Mouse (Mus musculus) embryonic facial prominence, embryonic 12.5 days (tissue): ENCODE results near the gene Foxg1. TPM values are rescaled to one million over a fixed set of nuclear protein-coding genes. Genes with fewer than 3 reads are reported as not detected.

Experiments
- ATAC-seq: fragments of 200-750 bp; cut with Nextera tagmentation; 2 replicates; pipeline ENCODE4 v1.8.0; 2017; ENCODE audit not compliant: insufficient number of reproducible peaks, insufficient read depth, low FRiP score, low TSS enrichment
- H3K27ac ChIP-seq: fragments of 300-500 bp; sonication (generic); 2 replicates; pipeline ENCODE4 v1.5.1; 2016; ENCODE audit warnings: mild to moderate bottlenecking
- H3K27me3 ChIP-seq: fragments of 300-500 bp; sonication (generic); 2 replicates; pipeline ENCODE4 v1.6.1; 2016; ENCODE audit warnings: mild to moderate bottlenecking, moderate library complexity
- H3K36me3 ChIP-seq: fragments of 300-500 bp; sonication (generic); 2 replicates; pipeline ENCODE4 v1.6.1; 2016; ENCODE audit warnings: mild to moderate bottlenecking
- H3K4me1 ChIP-seq: fragments of 300-500 bp; sonication (generic); 2 replicates; pipeline ENCODE4 v1.6.1; 2016
- H3K4me2 ChIP-seq: fragments of 300-500 bp; sonication (generic); replicated peaks from 2 replicates; pipeline ENCODE4 v1.6.1; 2016; ENCODE audit warnings: mild to moderate bottlenecking, moderate library complexity
- H3K4me3 ChIP-seq: fragments of 300-500 bp; sonication (generic); 2 replicates; pipeline ENCODE4 v1.5.1; 2016; ENCODE audit warnings: mild to moderate bottlenecking
- H3K9ac ChIP-seq: fragments of 300-500 bp; sonication (generic); 2 replicates; pipeline ENCODE4 v1.6.1; 2016; ENCODE audit warnings: mild to moderate bottlenecking, moderate library complexity
- H3K9me3 ChIP-seq: fragments of 300-500 bp; sonication (generic); 2 replicates; pipeline ENCODE4 v1.6.1; 2016; ENCODE audit warnings: mild to moderate bottlenecking, moderate library complexity
- WGBS: fragments of 180-500 bp; shearing (Covaris S2); methylation state at CpG from one replicate; pipeline ENCODE4 v1.1.7; 2016; 5-methylcytosine and 5-hydroxymethylcytosine counted together
- polyA plus RNA-seq: library from polyadenylated mRNA; unstranded; fragments of >200 nt; fragmentation: Nextera tagmentation; extraction: Ambion mirVana; gene quantifications from 2 replicates; pipeline ENCODE4 v1.2.1, GENCODE M21; 2016

Foxg1 gene
- polyA plus RNA-seq, 1 experiment from 2014 or later: 2.1 TPM

- H3K4me2 ChIP-seq: no peak overlapping the region
- 3% methylated on average over 1 of the region's 1 CpGs for WGBS
- H3K27ac ChIP-seq: no peak overlapping the region
Observed at GRCm38 (mm10) chr12:49378920-49379319, 3.5 kb upstream of the Foxg1 start.

GRCm38 (mm10) chr12:49379446-49379845, 3.0 kb upstream of the Foxg1 start:
- Histone ChIP-seq H3K9me3 (no peaks in the 10 kb centered on the region), H3K27ac (no peak overlapping the region), H3K4me3 (no peak overlapping the region), H3K4me2 (no peak overlapping the region), H3K27me3 (peaks cover 81% of the 10 kb centered on the region), H3K4me1 (peaks cover 7% of the 10 kb centered on the region; the same call in 1 of the 2 replicates), H3K36me3 (no peaks in the 10 kb centered on the region), H3K9ac (no peak overlapping the region)
- 2% methylated on average over 11 of the region's 11 CpGs for WGBS
- no peak for ATAC-seq

More at GRCm38 (mm10) chr12:49378920-49379319, 3.5 kb upstream of the Foxg1 start:
- Histone ChIP-seq H3K4me3 (no peak overlapping the region), H3K27me3 (peaks cover 82% of the 10 kb centered on the region), H3K36me3 (no peaks in the 10 kb centered on the region), H3K9me3 (no peaks in the 10 kb centered on the region), H3K4me1 (peaks cover 7% of the 10 kb centered on the region; the same call in 1 of the 2 replicates), H3K9ac (no peak overlapping the region)
- no peak for ATAC-seq

DNA sequence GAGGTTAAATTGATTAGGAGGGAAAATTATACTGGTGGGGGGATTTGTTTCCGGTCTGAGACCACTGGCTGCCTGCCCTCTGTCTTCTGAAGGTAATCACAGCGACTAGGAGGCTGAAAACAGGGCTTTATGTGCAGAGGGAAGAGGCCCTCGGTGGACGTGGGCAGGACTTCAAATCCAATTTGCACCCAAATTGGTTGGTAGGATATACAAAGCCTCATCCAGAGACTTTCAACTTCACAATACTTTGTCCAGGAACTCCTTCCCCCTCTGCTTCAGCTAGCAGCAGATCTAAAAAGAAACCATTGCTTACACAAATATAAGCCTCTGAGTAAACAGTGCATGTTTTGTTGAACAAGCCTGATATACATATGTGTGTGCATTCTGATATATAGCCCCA, 2.0 kb upstream of the Foxg1 start:
- Histone ChIP-seq H3K4me3 (no peak overlapping the region), H3K9ac (no peak overlapping the region), H3K36me3 (no peaks in the 10 kb centered on the region), H3K4me1 (peaks cover 7% of the 10 kb centered on the region; the same call in 1 of the 2 replicates), H3K9me3 (no peaks in the 10 kb centered on the region), H3K27ac (no peak overlapping the region), H3K27me3 (peaks cover 87% of the 10 kb centered on the region), H3K4me2 (no peak overlapping the region)
- WGBS: 0% methylated on average over 4 of the region's 4 CpGs
- ATAC-seq: no peak

DNA sequence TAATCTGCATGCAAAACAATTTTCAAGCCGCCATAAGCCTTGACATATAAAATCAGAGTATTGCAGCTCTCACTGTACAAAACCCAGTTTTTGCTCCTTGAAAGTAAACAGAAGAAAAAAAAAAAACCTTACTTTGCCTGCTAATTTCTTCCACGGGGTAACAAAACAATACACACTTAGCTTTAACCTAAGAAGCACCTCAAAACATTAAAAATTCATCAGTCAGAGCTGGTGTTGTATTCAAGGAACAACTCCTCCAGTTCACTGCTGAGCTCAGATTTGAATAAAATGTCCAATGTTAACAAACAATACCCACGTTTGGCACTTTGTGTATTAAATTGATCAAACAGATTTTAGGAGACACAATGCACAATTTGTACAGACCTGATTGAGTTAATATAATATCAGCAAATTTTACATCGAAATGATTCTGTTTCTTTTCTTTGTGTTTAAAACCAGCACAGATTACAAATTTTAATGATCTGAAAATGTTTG, 1.4 kb upstream of the Foxg1 start:
- no peaks in the 10 kb centered on the region for H3K36me3 ChIP-seq
- no peak overlapping the region for H3K4me2 ChIP-seq

DNA sequence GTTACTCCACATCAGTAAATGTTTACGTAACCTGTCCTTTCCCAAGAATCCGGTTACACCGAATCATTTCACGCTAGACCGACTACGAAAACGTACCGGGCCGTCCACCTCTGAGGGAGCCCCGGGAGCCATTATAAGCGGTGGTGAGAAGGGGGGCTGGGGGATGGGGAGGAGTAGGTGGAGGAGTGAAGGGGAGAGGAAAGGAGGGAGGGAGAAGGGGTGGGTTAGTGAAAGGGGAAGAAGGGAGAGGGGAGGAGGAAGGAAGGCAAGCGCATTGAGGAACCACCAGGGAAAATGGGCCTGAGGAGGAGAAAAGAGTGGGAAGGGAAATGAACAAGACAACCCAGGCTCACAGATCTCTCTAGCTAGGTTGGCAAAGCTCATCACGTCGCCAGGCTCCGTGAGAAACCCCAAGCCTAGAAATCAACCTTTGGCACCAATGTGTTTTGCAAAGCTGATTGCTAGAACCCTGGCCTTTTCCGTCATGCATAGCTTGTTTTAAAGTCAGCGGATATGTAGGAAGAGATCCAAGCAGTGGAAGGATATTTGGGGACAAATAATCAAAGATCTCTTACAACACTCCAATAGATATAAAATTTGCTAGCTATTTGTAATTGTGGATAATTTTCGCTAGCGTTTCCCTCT, 617 bp upstream of the Foxg1 start:
- Histone ChIP-seq H3K4me1 (peaks cover 7% of the 10 kb centered on the region; the same call in 1 of the 2 replicates), H3K27ac (no peak overlapping the region), H3K9ac (no peak overlapping the region), H3K4me3 (no peak overlapping the region), H3K9me3 (no peaks in the 10 kb centered on the region), H3K36me3 (no peaks in the 10 kb centered on the region), H3K4me2 (no peak overlapping the region), H3K27me3 (peaks cover 81% of the 10 kb centered on the region)
- WGBS: under 1% methylated on average over 19 of the region's 19 CpGs
- ATAC-seq: no peak

More for the DNA sequence above, 1.4 kb upstream of the Foxg1 start:
- no peak overlapping the region for H3K9ac ChIP-seq
- H3K27me3 ChIP-seq: peaks cover 87% of the 10 kb centered on the region
- no peak overlapping the region for H3K27ac ChIP-seq
- H3K4me3 ChIP-seq: no peak overlapping the region
- peaks cover 7% of the 10 kb centered on the region; the same call in 1 of the 2 replicates for H3K4me1 ChIP-seq
- 2% methylated on average over 4 of the region's 4 CpGs for whole genome bisulfite sequencing
- H3K9me3 ChIP-seq: no peaks in the 10 kb centered on the region
- no peak for ATAC-seq

DNA sequence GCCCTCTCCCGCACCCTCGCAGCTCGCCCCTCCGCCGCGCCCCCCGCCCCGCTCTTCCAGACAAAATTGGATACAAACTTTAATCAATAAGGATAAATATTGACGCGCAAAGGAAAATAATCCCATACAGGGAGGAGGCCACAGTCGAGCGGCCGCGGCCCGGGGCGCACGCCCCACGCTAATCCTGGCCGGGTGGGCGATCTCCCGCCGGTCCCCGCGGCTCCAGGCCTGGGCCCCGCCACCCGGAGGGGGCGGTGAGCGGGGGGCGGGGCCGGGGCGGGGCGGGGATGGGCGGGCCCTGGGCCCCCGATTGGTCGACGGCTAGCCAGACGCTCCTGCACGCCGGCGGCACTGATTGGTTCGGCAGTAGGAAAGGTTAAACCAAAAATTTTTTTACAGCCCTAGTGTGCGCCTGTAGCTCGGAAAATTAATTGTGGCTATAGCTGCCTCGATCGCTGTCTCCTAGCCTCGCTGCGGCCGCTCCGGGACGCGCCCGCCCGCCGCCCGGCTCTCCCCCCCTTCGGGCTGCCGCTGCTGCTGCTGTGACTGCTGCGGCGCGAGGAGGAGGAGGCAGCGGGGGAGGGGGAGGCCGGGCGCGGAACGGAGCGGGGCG, 1.2 kb downstream of the Foxg1 start:
- H3K27ac ChIP-seq: 0 out of 2 replicates have a peak overlapping the region, but pooled peaks have one; percentile 36
- H3K4me3 ChIP-seq: peak overlapping the region; percentile 39
- 1% methylated on average over 53 of the region's 67 CpGs for WGBS
- H3K36me3 ChIP-seq: no peaks in the 10 kb centered on the region
- H3K27me3 ChIP-seq: peaks cover 70% of the 10 kb centered on the region
- no peaks in the 10 kb centered on the region for H3K9me3 ChIP-seq
- H3K9ac ChIP-seq: 0 out of 2 replicates have a peak overlapping the region, but pooled peaks have one; percentile 27
- peak overlapping the region; percentile 49 for H3K4me2 ChIP-seq
- peak; percentile 85 for ATAC-seq
- H3K4me1 ChIP-seq: peaks cover 7% of the 10 kb centered on the region; the same call in 1 of the 2 replicates

DNA sequence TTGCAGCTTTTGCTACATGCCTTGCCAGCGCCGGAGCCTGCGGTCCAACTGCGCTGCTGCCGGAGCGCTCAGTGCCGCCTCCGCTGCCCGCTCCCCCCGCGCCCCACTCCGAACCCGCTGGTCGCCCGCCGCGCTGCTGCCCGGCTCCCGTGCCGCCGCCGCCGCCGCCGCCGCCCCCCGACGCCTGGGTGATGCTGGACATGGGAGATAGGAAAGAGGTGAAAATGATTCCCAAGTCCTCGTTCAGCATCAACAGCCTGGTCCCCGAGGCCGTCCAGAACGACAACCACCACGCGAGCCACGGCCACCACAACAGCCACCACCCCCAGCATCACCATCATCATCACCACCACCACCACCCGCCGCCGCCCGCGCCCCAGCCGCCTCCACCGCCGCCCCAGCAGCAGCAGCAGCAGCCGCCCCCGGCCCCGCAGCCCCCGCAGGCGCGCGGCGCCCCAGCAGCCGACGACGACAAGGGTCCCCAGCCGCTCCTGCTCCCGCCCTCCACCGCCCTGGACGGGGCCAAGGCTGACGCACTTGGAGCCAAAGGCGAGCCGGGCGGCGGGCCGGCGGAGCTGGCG, 1.9 kb downstream of the Foxg1 start:
- Histone ChIP-seq H3K9ac (peak overlapping the region; percentile 45), H3K27me3 (peaks cover 63% of the 10 kb centered on the region), H3K4me2 (peak overlapping the region; percentile 49), H3K27ac (peak overlapping the region; percentile 75), H3K9me3 (no peaks in the 10 kb centered on the region), H3K36me3 (no peaks in the 10 kb centered on the region), H3K4me1 (peaks cover 7% of the 10 kb centered on the region; the same call in 1 of the 2 replicates), H3K4me3 (peak overlapping the region; percentile 39)
- no peak for ATAC-seq
- WGBS: under 1% methylated on average over 40 of the region's 66 CpGs

GRCm38 (mm10) chr12:49384876-49385630, 2.6 kb downstream of the Foxg1 start, which contains the start of gene Gm43517:
TSS of gene Gm43517 (plus strand) at chr12:49385174.
- peaks cover 7% of the 10 kb centered on the region; the same call in 1 of the 2 replicates for H3K4me1 ChIP-seq
- peak within 1 kb of the TSS; percentile 49 for H3K4me2 ChIP-seq
- no peaks in the 10 kb centered on the region for H3K9me3 ChIP-seq
- no peak for ATAC-seq
- peaks cover 61% of the 10 kb centered on the region for H3K27me3 ChIP-seq
- H3K36me3 ChIP-seq: no peaks in the 10 kb centered on the region
- under 1% methylated on average over 75 of the region's 75 CpGs for WGBS
- H3K4me3 ChIP-seq: peak within 1 kb of the TSS; percentile 39
- H3K9ac ChIP-seq: peak within 1 kb of the TSS; percentile 45
- H3K27ac ChIP-seq: peak within 1 kb of the TSS; percentile 75

GRCm38 (mm10) chr12:49385631-49385990, 3.2 kb downstream of the Foxg1 start:
- Histone ChIP-seq H3K36me3 (no peaks in the 10 kb centered on the region), H3K27me3 (peaks cover 60% of the 10 kb centered on the region), H3K4me1 (peaks cover 7% of the 10 kb centered on the region; the same call in 1 of the 2 replicates), H3K9me3 (no peaks in the 10 kb centered on the region), H3K9ac (peak overlapping the region; percentile 10; the same call in 1 of the 2 replicates), H3K4me3 (peak overlapping the region; percentile 39), H3K4me2 (no peak overlapping the region), H3K27ac (0 out of 2 replicates have a peak overlapping the region, but pooled peaks have one; percentile 75)
- WGBS: 1% methylated on average over 23 of the region's 23 CpGs
- no peak for ATAC-seq

DNA sequence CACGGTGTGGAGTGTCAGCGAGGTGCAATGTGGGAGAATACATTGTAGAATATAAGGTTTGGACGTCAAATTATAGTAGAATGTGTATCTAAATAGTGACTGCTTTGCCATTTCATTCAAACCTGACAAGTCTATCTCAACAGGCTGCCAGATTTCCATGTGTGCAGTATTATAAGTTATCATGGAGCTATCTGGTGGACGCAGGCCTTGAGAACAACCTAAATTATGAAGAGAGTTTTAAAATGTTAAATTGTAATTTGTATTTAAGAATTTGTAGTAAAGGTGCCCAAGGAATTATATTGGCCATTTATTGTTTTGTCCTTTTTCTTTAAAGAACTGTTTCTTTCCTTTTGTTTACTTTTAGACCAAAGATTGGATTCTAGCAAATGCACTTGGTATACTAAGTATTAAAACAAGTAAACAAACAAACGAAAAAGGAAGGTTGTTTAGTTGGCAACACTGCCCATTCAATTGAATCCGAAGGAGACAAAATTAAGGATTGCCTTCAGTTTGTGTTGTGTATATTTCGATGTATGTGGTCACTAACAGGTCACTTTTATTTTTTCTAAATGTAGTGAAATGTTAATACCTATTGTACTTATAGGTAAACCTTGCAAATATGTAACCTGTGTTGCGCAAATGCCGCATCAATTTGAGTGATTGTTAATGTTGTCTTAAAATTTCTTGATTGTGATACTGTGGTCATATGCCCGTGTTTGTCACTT, 3.8 kb downstream of the Foxg1 start:
- no peaks in the 10 kb centered on the region for H3K36me3 ChIP-seq
- H3K4me3 ChIP-seq: peak overlapping the region; percentile 39
- peaks cover 65% of the 10 kb centered on the region for H3K27me3 ChIP-seq
- H3K4me1 ChIP-seq: peaks cover 7% of the 10 kb centered on the region; the same call in 1 of the 2 replicates
- no peak overlapping the region for H3K4me2 ChIP-seq
- ATAC-seq: no peak
- H3K27ac ChIP-seq: no peak overlapping the region
- H3K9me3 ChIP-seq: no peaks in the 10 kb centered on the region
- no peak overlapping the region for H3K9ac ChIP-seq
- 10% methylated on average over 10 of the region's 10 CpGs for WGBS
